Mouse (Mus musculus) small intestine, adult 2 months (tissue): ENCODE data around the gene Batf.

Experiments
- CTCF ChIP-seq: fragments of 200-500 bp; IDR thresholded peaks from 2 replicates; pipeline ENCODE4 v1.5.1; 2012; ENCODE audit warnings: low read depth, mild to moderate bottlenecking, control low read depth, inconsistent platforms, low read length, moderate library complexity, mixed read lengths; ENCODE audit not compliant: insufficient replicate concordance, insufficient read length; ENCODE audit errors: extremely low read depth
- POLR2A ChIP-seq: fragments of 200-500 bp; IDR thresholded peaks from 2 replicates; pipeline ENCODE4 v1.6.1; 2012; ENCODE audit warnings: low read depth, mild to moderate bottlenecking, control low read depth, inconsistent platforms, low read length, moderate library complexity

GRCm38 (mm10) chr12:85736960-85737359 is 50.5 kb downstream of the Batf start:
- TF ChIP-seq POLR2A: no peak
- no peak for TF ChIP-seq CTCF
